Mouse (Mus musculus) B cell, adult 62 days (primary cell): ENCODE data around the gene Pvrig. TPM values are rescaled to one million over a fixed set of nuclear protein-coding genes. Genes with fewer than 3 reads are reported as not detected.

Experiments
- total RNA-seq: library from RNA; stranded (reverse); gene quantifications from 4 replicates; pipeline ENCODE4 v1.2.4, GENCODE M21; 2023

The Pvrig gene
- total RNA-seq = 0.53 TPM in 1 of 4 replicates, not detected in the others

GRCm38 (mm10) chr5:138341661-138342060 is at the start of gene Pvrig:
Gene Pvrig (plus strand): TSS chr5:138341961.

Other genes with a start within 250 kb of the Pvrig start
- 7.5 to 14.3 TPM (median 10.9 TPM) in 4 replicates for gene Zscan21, start 225.1 kb upstream of the Pvrig start, total RNA-seq
- gene Zfp113, start 186.2 kb upstream of the Pvrig start, total RNA-seq = 8.3 to 11.6 TPM (median 9.5 TPM) in 4 replicates
- gene Cops6, start 180.9 kb upstream of the Pvrig start, total RNA-seq = 48.8 to 54.2 TPM (median 50.0 TPM) in 4 replicates
- gene Ap4m1, start 170.0 kb upstream of the Pvrig start, total RNA-seq = 33.4 to 38.4 TPM (median 35.6 TPM) in 4 replicates
- 50.1 to 67.0 TPM (median 54.9 TPM) in 4 replicates for gene Mcm7, start 169.5 kb upstream of the Pvrig start, total RNA-seq
- gene Taf6, start 154.5 kb upstream of the Pvrig start, total RNA-seq = 27.6 to 29.1 TPM (median 28.3 TPM) in 4 replicates
- gene Cnpy4, start 154.5 kb upstream of the Pvrig start, total RNA-seq = 14.6 to 16.4 TPM (median 15.4 TPM) in 4 replicates
- gene Mblac1, start 147.6 kb upstream of the Pvrig start, total RNA-seq = 0.91 to 1.6 TPM (median 1.3 TPM) in 4 replicates
- gene Nxpe5, start 116.1 kb upstream of the Pvrig start, total RNA-seq = not detected in 4 replicates
- 30.0 to 42.9 TPM (median 38.4 TPM) in 4 replicates for gene Lamtor4, start 86.5 kb upstream of the Pvrig start, total RNA-seq
- 47.3 to 60.1 TPM (median 49.0 TPM) in 4 replicates for gene BC037034, start 77.9 kb upstream of the Pvrig start, total RNA-seq
- gene Gal3st4, start 69.1 kb upstream of the Pvrig start, total RNA-seq = not detected in 4 replicates
- not detected in 4 replicates for gene Gm43720, start 62.0 kb upstream of the Pvrig start, total RNA-seq
- 2.0 to 3.0 TPM (median 2.0 TPM) in 4 replicates for gene Gpc2, start 62.0 kb upstream of the Pvrig start, total RNA-seq
- 0.12 TPM in 1 of 4 replicates, not detected in the others for gene Stag3, start 61.7 kb upstream of the Pvrig start, total RNA-seq
- gene Zfp157, start 99.5 kb downstream of the Pvrig start, total RNA-seq = 19.0 to 21.8 TPM (median 20.3 TPM) in 4 replicates
- gene 1700123K08Rik, start 222.8 kb downstream of the Pvrig start, total RNA-seq = not detected in 4 replicates